Mouse (Mus musculus): ENCODE results near the gene Slc15a1.

Slc15a1 gene

DNA sequence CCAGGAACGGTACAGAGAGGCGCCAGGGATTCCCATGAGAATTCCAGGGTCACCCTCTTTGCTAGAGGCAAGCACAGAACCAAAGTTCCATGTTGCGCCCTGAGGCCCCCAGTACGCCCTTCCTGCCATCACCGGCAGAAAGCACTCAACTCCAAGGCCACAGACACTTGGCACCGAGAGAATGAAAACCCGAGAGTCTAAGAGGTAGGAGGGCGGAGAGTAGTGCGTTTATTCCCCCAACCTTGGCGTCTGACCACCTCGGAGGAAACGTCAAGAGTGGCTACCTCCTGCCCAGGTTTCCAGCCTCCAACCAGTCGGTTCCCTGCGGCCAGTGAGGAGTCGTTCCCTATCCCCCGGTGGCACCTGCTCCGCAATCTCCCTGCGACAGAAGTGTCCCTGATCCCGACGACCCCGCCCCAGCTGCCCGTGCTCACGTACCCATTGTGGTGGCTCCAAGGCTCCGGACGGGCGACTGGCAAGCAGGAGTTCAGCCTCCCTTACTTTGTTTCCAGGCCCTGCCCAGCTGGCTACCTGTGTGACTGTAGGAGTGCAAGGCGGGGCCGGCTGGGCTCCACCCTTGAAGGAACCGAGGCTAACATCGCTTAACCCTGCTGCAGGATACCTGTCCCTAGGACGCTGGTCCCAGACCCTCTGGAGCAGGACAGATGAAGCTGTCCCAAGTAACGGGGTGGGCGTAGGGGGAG, at the start of gene Slc15a1:
Gene Slc15a1, minus strand, starts transcription at position 472 of the 704 bp plus-strand sequence.
- ATAC-seq (ENCODE audit: insufficient number of reproducible peaks, low FRiP score, low TSS enrichment): no peak

DNA sequence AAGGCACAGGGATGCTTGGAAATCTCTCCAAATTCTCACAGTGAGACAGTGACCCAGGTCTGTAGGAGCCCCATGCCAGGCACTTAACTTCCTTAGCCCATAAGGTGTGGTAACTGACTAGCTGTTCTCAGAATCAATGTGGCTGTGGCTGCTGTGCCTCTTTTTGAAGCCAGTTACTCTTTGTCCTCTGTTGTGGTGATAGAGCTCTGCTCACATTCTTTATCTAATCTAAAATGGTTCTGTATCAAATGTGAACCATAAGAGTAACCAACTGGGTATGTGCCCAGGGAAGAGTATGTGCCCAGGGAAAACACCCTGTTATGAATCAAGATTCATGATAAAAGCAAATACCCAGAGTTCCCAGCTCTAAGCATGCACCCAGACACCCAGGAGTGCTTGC, 48.7 kb upstream of the Slc15a1 start:
- no peak for ATAC-seq (ENCODE audit: insufficient number of reproducible peaks, low FRiP score, low TSS enrichment)

DNA sequence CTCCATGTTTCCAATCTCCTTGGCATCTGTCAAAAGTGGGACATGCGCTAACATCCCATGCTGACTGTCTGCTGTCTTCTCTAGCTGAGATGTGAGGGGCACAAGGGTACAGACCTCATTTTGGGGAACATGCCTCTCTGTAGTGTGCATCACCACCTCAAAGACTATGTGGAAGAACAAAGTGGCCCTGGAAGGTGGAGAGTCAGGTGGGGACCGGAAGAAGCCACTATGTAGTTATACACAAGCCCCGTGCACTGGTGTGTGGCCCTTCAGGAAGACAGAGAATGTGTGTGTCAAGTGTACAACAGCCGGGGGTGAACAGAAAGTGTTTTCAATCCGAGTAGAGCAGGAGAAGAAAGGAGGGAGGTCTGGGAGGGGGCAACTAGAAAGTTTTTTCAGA, 47.5 kb upstream of the Slc15a1 start:
- no peak for ATAC-seq (ENCODE audit: insufficient number of reproducible peaks, low FRiP score, low TSS enrichment)

DNA sequence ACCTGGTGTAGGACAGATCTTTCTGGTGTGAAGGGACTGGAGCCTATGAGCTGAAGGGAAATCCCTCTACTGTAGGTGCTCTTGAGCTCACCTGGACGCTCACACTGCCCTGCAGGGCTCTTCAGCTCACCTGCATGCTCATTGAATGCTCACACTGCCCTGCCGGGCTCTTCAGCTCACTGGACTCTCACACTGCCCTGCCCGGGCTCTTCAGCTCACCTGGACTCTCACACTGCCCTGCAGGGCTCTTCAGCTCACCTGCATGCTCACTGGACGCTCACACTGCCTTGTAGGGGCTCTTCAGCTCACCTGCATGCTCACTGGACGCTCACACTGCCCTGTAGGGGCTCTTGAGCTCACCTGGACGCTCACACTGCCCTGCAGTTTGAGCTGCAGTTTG, 44.8 kb upstream of the Slc15a1 start:
- ATAC-seq (ENCODE audit: insufficient number of reproducible peaks, low FRiP score, low TSS enrichment): no peak

DNA sequence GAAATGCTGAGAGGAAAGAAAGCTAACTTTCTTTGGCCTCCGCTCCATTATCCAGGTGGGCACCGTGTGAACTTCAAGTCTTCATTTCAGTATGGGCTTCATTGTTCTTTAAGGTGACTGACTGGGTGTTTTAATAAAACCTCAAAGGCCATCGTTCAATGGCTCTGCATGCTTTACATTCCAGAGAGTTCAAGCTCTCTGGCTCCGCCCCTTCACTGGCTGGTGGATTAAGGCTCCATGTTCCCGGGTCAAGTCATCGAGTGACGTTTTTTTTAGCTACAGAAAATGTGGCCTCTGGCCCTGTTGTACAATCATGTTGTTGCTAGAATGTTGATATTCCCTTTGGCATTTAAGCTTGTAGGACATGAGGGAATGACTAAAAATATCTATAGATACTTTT, 42.7 kb upstream of the Slc15a1 start:
- ATAC-seq (ENCODE audit: insufficient number of reproducible peaks, low FRiP score, low TSS enrichment): no peak

DNA sequence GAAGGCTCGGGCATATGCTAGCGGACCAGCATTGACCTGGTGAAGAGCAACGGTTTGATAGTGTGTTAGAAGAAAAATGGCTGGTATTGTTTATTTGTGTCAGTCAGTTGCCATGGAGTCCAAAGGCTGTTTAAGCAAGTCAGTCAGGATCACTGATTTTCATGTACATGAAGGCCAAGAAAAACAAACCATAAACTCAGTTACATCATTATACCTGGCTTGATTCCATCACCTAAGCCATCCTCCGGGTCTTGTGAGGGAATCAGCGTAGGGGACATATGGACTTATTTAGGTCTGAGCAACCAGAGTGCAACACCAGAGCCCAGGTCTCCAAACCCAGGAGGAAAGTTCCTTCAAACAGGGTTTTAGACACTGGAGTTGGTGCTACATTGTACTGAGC, 41.6 kb upstream of the Slc15a1 start:
- no peak for ATAC-seq (ENCODE audit: insufficient number of reproducible peaks, low FRiP score, low TSS enrichment)

DNA sequence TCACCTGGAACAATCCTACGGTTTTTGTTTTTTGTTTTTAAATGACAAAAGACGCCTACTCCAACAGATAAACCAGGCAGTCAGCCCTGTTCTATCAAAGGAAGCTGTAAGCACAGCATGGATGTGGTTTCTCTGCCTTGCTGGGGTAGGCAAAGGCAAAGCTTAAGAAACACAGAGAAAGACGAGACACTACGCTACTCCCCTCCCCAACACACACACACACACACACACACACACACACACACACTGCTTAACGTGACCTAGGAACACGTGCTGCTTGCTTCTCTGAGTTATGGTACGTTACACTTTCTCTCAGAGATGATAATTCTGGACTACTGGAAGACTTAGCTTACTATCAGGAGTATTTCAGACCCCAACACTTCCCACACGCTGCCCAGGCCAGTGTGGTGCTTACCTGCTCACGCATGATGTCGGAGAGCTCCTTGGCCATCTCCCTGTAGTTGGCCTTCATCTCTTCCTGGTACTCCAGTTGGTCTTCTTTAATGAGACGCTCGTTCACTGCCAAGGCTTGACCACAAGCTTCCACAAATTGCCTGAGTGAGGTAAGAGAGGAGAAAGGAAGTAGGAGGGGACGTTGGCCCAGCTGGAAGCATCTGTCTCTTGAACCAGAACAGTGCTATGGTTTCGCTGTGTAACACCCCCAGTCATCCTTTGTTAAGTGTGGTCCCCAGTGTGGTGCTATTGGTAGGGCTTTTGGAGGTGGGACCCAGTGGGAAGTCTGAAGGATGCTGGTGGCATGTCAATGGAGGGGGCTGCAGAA, 40.7 kb upstream of the Slc15a1 start:
- no peak for ATAC-seq (ENCODE audit: insufficient number of reproducible peaks, low FRiP score, low TSS enrichment)

DNA sequence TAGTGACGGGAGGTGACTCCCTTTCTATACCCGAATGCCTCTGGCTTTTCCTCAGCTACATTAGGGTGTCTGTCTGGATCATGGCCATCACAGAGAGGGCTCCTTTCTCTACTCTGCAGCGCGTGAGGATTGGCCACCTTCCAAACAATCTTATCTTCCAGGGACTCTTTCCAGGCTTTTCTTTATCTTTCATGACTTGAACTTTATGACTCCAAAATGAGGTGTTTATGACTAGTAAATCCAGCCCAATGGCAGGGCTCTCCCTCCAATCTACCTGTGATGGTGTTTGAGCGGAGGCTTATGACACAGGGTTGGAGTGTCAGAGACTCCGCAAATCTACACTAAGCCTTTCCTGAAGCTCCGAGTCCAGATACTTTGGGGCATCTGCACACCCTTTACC, 36.2 kb upstream of the Slc15a1 start:
- no peak for ATAC-seq (ENCODE audit: insufficient number of reproducible peaks, low FRiP score, low TSS enrichment)

DNA sequence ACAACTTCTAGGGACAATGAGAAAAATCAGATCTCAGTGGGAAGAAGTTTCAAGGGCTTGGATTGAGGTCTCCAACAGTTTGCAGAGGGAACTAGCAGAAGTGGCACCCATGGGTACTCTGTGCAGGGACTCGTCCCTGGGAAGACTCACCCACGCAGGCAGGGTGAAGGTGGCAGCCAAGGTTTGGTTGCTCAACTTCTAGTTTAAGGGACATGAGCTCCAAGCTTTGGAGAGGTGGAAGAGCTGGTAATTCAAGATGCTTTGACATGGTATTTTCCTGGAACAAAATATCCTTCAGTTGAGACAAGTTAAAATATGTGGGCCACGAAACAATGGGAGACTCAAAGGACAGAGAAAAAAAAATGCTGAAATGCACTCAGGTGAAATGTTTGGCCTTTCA, 29.4 kb upstream of the Slc15a1 start:
- ATAC-seq (ENCODE audit: insufficient number of reproducible peaks, low FRiP score, low TSS enrichment): no peak

DNA sequence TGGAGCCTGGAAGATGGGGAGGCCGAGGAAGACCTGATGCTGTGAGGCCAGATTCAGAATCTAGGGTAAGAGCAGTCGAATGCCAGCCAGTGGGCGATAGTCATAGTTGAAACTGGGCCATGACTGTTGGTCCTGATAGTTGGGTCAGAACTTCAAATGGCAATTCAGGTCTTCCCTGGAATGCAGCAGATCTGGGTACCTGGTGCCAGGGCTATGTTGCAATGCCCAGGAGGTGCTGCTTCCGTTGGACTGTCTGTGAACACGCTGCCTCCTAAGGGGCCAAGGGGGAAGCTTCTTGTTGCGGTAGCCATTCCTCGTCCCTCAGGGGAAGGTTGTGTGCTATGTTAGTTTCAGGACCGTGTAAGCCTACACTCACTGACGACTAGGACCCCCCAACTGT, 25.8 kb upstream of the Slc15a1 start:
- no peak for ATAC-seq (ENCODE audit: insufficient number of reproducible peaks, low FRiP score, low TSS enrichment)

DNA sequence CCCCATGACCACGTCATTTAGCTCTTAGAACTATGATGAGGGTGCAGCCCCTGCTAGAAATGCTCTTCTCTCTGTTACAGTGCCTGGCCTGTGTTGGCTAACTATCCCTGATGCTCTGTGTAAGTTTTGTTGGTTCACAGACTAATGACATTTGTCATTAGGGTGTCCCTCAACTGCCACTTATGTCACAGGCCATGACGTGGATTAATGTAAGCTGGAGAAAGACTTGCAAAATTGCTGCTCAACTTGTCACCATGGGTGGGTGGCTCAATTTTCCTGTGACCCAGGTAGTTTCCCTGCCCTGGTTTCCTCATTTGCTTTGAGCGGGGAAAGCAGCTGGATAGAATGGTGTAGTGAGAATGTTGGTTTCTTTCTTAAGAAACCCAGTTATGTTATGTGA, 22.8 kb upstream of the Slc15a1 start:
- no peak for ATAC-seq (ENCODE audit: insufficient number of reproducible peaks, low FRiP score, low TSS enrichment)

DNA sequence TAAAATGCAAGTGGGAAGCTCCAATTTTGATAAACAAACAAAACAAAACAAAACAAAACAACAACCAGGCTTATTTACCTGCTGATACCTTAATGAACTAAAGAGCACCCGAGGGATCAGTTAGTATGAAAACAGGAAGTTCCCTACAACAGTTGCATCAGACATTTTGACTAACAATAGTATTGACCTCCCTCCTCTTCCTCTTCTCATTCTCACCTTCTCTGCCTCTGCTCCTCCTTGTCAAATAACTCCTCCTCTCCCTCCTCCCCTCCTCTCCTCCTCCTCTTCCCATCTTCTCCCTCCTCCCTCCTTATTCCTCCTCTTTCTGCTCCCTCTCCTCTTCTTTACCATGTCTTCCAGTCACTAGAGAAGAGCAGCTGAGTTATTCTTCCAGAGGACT, 22.1 kb upstream of the Slc15a1 start:
- ATAC-seq (ENCODE audit: insufficient number of reproducible peaks, low FRiP score, low TSS enrichment): no peak

DNA sequence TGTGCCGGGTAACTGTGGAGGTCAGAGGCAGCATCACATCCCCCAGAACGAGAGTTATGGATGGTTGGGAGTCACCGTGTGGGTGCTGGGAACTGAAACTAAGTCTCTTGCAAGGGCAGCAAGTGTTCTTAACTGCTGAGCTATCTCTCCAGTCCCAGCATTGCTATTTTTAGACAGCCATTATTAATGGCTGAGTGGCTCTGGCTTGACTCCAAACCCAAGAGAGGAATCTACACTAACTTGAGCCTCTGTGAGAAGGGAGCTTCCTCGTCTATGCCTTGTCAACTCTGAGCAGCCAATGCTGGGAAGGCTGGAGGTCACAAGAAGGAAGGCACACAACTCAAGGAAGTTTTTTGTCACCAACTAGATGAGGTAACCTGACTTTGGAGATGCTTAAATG, 16.7 kb upstream of the Slc15a1 start:
- ATAC-seq (ENCODE audit: insufficient number of reproducible peaks, low FRiP score, low TSS enrichment): no peak

DNA sequence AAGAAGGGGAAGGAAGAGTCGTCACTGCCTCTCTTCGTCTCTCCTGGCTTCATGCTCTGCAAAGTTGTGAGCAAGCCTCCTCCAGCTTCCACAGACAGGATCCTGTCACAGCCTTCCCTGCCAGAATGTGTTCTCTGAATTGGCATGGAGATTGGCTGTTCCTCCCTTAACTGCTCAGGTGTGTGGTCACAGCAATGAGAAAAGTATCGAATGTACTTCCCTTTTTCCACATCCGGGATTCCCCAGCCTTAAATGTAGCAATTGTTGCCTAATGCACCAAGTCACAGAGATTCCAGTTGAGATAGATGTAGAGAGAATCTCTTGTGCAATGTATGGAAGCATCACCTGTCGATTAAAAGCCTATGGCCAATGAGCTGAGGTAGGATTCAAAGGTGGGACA, 11.8 kb upstream of the Slc15a1 start:
- no peak for ATAC-seq (ENCODE audit: insufficient number of reproducible peaks, low FRiP score, low TSS enrichment)

DNA sequence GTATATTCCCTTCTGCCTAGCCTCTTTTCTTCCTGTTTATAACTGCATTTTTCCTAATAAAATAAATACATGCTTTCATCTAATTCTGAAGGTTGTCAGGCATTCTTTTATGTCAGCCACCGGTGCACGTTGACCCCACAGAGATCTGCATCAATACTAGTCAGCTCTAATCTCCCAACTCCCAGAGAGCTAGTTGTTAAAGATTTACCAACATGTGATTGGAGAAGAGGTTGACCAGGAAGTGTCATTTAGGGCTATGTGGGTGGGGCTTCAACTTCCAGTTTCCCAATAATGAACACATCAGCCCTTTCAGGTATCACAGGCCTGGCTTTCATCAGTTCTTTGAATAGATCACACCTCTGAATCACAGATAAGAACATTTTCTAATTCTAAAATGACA, 3.9 kb upstream of the Slc15a1 start:
- ATAC-seq (ENCODE audit: insufficient number of reproducible peaks, low FRiP score, low TSS enrichment): no peak

DNA sequence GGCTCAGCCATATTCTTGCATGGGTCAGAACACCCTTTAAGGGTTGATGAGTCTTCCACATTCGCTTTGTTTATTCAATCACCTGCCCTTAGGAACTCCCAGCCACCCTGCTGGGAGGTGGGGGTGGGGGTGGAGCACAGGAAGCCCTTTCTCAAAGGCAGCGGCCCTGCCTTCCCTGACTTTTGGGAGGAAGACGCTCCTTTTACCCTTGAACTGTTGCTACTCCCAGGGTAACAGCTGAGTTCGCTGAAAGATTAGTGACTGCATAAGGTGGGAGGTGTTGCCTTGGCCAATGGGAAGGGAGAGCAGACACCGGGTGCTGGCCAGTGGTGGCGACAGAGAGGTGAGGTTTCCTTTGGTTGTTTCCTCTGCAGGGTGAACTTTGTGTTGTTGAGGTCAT, 1.3 kb upstream of the Slc15a1 start:
- no peak for ATAC-seq (ENCODE audit: insufficient number of reproducible peaks, low FRiP score, low TSS enrichment)

DNA sequence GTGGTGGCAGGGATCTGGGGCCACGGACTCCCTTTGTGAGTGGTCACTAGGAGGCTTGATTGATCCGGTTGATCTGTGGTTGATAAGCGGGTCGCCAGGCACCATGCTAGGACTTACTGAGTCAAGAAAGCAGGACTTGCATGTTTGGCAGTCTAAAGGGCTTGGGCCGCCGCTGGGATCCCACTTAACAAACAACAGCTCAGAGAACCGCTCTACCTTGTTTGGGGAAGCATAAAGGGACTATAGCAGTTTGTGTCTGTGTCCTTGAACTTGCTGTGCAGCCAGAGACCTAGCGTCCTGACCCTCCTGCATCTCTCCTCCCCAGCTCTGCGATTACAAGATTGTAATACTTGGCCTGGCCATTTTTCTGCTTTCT, 421 bp upstream of the Slc15a1 start:
- no peak for ATAC-seq (ENCODE audit: insufficient number of reproducible peaks, low FRiP score, low TSS enrichment)

DNA sequence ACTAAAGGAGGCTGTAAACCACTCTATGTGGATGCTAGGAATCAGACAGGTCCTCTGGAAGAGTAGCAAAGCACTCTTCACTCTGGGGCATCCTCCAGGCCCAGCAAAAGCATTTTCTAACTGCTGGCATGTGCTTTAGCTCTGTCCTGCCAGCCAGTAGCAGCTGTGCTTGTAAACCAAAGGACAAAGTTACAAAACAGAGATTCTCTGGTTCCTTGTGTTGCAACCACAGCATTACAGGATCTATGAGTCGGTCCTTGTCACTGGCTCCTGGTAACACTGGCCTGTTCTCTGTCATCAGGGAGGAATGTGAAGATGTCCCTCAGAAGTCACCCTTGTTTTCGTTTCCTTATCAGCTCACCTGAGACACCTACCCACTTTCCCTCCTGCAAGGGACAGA, 4.5 kb downstream of the Slc15a1 start:
- ATAC-seq (ENCODE audit: insufficient number of reproducible peaks, low FRiP score, low TSS enrichment): no peak

DNA sequence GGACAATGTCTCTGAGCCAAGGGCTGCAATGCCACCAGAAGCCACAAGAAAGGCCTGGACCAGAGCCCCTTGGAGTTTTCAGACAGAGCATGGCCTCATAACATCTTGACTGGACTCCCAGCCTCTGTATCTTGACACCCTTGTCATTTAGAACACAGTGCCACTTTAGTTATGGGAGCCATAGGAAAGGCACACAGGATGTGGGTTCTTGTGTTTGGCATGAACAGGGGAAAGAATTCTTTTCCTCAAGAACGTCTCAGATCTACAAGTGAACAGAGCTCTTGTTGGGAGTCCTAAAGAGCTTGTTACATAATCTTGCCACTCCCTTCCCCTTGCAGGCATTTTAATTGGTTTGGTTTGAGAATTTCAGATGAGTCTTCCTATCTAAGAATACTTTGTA, 5.3 kb downstream of the Slc15a1 start:
- no peak for ATAC-seq (ENCODE audit: insufficient number of reproducible peaks, low FRiP score, low TSS enrichment)

DNA sequence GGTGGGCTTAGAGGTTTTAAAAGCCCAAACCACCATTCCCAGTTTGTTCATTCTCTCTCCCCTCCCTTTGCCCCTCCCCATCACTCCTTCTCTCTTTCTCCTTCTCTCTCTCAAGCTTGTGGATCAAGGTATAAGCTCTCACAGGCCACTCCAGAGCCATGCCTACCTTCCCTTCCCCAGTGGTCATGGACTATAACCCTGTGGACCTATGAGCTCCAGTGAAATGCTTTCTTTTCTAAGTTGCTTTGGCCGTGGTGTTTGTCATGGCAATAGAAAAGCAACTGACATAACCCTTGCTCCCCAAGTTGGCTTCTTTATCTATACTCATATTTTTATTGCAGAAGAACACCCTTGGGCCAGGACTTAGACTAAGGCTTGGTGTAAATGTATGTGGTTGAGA, 7.3 kb downstream of the Slc15a1 start:
- no peak for ATAC-seq (ENCODE audit: insufficient number of reproducible peaks, low FRiP score, low TSS enrichment)

DNA sequence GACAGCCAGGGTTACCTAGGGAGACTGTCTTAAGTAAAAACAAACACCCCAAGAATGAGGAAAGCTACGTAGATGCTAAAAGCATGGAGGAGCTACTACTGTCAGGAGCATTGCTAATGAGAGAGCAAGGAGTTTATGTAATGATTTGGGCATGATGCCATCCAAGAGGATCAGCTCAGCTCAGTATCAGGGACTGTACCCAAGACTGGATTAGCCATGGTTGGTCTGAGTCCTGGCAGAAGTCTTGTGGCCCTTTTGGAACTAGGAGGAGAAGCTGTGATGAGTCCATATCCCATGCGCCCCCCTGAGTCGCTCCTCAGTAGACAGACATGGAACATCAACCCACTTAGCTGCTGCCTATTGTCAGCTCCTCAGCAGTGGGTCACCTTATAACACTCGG, 9.3 kb downstream of the Slc15a1 start:
- ATAC-seq (ENCODE audit: insufficient number of reproducible peaks, low FRiP score, low TSS enrichment): peak; percentile 58

DNA sequence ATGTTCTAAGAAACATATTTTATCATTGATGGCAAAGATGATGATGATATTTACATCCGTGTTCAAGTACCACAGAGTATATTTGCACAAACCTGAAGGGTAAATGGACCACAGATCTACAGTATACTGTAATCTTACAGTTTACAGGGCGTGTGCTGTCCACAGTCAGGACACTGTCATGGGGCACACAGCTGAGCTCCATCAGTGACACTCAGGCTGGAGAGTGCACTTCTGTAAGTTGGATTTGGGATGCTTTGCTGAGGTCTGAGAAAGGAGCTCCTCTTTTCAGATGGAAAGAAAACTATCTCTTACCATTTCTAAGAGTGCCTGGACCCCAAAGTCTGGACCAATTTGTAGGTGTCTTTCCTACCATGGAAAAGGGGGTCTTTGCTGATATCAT, 9.9 kb downstream of the Slc15a1 start:
- ATAC-seq (ENCODE audit: insufficient number of reproducible peaks, low FRiP score, low TSS enrichment): no peak
